Mouse (Mus musculus) mouse embryonic stem cell (cell line): ENCODE data around the gene Gjd3.

ENCODE experiments used
- in situ Hi-C, 2 experiments: fragments of 300-500 bp; cut with MboI; formaldehyde crosslinking; loops; 1 replicate in 1 of 2; 3 replicates in 1 of 2; pipeline ENCODE4 v1.14.3; 2019 to 2020; ENCODE audit warnings: low sequenced_read_pairs in 2 of 2, low pct_unique_long_range_greater_than_20kb in 1 of 2, mixed read lengths in 1 of 2; ENCODE audit not compliant: unreplicated experiment in 1 of 2

Gene Gjd3

DNA sequence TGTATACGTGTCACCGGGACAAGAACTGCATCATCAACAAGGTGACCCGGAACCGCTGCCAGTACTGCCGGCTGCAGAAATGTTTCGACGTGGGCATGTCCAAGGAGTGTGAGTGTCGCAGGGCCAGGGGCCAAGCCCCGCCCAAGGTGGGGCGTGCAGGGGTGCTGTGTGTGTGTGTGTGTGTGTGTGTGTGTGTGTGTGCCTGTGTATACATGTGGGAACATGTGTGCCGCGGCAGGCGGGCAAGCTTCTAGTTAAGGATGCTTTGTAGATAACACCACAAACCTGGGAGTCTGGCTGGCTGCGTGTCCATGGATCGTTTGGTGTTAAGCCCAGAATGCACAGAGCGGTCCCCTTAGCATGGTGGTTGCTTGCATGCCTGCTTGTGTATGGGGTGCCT is 14.7 kb downstream of the Gjd3 start:
- in situ Hi-C loops: no loop called here

DNA sequence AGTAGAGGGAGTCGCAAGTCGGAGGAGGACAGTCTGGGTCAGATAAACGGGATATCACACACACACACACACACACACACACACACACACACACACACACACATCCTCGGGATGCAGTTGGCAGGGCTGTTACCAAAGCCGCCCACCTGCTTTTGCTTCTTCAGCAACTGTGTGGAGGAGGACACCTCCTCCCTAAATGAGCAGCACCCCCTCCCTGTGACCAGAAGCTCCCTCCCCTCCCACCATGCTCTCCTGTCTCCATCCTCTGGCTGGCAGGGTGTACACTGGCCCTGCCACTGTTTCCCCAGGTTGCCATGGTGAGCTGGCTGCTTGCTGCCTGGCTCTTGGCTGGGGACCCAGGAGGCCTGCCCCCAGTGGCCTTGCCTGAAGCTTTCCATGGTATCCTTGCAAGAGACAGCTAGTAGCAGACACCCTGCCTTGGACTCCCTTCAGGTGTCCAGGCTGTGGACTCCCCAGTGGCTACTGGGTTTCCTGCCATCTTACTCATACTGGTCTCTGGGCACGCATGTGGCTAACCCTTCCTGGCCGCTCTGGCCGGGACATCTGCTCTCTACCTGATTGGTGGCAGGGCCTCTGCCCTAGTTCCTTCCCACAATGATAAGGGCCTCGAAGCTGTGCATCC is 16.2 kb downstream of the Gjd3 start:
- in situ Hi-C loops: no loop called here

DNA sequence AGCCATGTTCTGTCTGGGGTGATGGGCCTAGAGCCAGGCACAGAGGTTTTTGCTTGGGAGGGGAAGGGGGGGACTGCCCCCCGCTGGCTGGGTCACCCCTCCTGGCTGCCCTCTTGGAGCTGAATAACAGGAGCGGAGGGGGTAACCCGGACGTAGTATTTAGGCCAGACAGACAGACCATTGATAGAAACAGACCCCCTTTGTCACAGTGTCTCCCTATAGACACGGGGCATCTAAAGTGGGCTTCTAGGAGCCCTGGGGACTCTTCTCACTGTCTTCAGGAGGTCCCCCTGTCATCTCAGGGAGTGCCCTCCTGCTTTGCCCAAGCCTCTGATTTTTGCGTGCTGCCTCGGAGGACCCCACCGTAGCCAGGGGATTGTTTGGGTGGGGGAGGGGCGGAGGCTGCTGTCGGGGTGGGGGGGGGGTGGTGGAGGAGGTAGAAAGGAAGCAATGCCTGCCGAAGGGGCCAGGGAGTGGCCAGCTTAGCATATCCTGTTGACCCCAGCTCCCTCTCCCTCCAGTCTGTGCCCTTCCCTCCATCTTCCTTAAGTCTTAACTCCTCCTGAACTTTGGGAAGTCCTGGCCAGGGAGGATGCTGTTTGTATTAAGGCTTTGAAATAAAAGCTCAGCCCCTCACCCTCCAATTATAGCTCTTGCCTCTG is 17.3 kb downstream of the Gjd3 start:
- in situ Hi-C loops: no loop called here

DNA sequence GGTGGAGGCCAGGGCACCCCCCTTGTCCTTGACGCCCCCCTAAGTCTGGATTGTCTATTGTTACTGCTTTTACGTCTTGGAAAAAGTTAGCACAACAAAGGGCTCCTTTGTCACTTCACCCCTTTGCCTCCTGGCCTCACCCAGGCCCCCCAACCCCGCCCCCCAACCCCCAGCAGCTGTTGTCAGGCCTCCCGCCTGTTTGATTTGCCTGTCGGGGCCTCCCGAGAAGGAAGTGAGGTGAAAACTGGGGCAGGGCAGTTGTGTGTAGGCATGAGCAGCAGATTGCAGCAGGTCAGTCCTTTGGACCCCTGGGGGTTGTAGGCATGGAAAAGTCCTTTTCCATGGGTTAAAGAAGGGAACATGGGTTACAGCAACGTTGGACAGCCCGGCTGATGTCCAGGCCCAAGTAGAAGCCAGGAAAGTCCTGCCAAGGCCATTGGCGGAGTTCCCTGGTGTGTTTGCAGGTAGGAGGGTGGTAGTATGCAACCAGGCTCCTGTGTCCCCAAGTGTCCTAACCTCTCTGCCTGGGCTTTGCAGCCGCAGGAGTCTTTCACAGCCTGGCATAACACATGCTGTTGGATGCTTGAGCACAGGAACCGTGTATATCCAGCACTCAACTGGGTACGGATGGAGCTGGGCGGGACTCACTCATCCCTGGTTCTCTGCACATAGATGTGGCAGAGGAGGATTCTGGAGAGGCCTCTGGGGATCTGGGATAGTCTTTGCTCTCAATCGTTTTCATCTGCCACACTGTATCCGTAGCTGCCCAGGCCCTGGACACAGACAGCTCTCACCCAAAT is 18.0 kb downstream of the Gjd3 start:
- in situ Hi-C loops: no loop called here

DNA sequence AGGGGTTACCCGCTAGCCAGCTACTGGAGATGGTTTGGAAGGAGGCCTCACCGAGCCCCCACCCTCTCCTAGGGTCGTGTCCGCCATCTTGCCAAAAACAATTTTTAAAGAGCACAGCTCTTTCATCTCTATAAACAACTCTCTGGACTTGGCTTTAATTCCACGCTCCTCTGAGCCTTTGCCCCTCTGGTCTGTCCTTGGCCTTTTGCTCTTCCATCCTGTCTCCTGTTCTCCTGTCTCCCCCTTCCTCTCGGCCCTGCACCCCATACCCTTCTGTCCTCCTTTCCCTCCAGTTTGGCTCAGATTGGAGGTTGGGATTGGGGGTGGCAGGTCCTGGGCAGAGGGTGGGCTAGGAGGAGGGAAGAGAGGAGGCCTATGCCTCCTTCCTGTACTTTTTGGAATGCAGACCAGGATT is 18.6 kb downstream of the Gjd3 start:
- in situ Hi-C loops: no loop called here

DNA sequence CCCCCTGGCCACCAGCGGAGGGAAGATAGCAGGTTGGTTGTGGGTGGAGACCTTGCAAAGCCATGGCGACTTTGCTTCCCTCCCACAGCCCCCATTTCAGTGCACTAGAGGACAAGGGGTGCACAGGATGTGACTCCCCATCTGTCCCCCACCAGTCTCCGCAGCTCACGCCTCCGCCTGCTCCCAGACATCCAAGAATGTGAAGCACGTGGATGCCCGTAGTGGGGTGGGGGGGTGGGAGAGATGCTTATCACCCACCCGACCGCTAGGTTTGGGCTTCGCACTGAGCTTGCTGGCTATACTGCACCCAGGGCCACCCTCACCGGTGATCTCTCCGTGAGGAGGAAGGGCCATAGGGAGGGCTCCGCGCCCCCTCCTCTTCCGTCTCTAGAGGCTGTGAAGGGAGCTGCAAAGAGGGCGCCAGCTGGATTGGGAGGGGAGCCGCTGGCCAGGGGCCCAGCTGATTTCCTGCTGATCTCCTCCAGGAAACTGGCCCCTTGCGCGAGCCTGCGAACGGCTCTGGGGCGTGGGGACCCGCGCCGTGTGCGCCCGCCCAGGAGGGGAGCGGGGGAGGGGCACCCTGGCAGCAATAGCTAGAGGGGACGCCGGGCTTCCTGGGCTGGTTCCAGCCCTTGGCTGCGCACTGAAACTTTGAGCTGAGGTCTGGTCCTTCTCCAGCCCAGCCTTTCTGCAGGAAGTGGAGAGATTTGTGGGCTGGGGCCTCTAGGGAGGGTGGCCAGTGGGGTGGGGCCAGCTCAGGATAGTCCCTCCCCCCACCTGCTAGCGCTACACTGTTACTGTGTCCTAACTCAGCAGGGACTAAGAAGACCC is 19.4 kb downstream of the Gjd3 start:
- in situ Hi-C loops: no loop called here

DNA sequence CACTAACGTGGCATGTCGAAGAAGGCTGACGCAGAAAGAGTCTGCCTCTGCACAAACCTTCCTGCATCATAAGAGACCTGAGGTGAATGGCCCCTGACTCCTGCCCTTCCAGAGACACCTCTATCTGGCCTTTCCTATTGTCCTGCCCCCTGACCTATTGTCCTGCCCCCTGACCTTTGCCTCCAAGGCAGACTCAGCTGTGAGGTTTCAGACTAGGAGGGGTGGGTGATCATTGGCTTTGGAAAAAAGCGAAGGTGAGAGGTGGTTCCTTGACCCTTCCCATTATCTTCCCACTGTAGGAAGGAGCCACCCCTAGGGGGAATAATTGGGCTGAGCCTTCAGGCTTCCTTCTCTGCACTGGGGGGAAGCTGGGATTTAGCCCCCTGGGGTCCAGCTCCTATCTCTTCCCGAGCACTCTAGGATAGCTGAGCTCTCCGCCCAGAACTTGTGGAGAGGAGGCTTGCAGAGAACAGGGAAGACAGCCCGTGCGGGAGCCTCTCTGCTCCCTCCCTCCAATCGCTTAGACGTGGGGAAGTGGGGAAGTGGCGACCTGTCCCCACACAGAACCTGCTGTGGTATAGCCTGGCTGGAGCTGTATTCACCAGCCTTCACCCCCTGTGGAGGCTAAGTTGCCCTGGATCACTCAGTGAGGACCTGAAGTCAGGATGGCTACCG is 20.3 kb downstream of the Gjd3 start:
- in situ Hi-C loops: no loop called here

DNA sequence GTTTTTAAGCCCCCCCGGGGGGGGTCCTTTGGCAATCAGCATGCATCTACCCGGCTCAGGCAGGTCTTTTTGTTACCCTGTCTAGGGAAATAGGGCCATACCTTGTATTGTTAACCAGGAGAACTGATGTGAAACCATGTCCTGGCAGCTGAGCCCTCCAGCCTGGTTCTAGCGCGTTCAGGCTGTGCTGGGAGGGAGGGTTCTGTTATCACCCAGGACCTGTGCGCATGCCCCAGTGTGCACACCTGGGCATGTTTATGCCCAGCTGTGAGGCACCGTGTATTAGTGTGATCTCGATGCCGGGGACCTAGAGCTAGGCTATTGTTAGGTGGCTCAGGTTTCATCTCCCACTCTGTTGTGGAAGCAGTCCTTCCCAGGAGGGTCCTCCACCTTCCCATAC is 21.1 kb downstream of the Gjd3 start:
- in situ Hi-C loops: no loop called here

DNA sequence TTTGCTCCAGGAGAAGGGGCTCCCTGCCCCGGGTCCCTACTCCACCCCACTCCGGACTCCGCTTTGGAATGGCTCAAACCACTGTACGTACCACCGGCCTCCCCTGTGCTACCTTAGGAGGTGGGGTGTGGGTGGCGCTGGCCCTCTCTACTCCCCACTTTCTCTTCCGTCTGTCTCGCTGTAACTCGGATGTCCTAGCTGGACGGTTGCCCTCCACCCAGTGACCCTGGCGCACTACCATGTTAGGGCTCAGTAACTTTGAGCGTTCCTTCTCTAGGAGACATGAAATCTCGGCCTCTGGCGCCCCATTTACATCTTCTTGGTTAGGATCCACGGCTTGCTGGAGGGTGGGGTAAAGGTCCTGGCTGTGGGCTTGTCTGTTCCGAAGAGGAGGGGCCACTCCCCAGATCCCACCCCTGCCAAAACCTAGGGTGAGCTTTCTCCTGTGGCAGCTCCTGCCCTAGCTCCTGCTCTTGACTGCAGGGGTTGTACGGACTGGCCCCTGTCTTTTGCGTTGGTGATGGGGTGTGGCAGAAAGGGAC is 21.7 kb downstream of the Gjd3 start:
- in situ Hi-C loops: no loop called here

DNA sequence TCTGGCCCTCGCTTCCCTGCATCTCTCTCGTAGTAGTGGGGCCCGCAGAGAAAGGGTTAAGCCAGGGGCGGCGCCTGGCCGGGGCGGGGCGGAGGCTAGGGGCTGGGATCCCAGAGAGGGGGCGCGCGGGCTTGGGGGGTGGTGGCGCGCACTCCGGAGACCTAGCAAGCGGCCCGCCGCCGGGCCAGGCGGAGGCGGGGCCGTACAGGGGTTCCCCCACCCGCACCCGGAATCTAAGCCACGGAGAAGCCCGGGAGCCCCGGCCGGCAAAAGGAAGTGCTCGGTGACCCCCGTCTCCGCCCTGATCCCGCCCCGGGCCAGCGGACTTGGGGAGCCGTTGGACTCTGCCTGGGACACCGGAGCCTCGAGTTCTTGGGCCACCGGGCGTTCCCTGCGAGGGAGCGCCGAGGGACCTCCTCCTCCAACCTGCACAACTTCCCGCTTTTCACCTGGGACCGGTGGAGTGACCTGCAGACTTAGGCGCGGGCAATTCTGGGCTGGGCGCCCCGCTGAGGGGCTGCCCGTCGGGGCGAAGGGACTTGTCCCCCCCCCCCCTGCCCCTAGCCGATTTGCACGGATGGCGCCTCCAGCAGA is 22.4 kb downstream of the Gjd3 start:
- in situ Hi-C loops: no loop called here

DNA sequence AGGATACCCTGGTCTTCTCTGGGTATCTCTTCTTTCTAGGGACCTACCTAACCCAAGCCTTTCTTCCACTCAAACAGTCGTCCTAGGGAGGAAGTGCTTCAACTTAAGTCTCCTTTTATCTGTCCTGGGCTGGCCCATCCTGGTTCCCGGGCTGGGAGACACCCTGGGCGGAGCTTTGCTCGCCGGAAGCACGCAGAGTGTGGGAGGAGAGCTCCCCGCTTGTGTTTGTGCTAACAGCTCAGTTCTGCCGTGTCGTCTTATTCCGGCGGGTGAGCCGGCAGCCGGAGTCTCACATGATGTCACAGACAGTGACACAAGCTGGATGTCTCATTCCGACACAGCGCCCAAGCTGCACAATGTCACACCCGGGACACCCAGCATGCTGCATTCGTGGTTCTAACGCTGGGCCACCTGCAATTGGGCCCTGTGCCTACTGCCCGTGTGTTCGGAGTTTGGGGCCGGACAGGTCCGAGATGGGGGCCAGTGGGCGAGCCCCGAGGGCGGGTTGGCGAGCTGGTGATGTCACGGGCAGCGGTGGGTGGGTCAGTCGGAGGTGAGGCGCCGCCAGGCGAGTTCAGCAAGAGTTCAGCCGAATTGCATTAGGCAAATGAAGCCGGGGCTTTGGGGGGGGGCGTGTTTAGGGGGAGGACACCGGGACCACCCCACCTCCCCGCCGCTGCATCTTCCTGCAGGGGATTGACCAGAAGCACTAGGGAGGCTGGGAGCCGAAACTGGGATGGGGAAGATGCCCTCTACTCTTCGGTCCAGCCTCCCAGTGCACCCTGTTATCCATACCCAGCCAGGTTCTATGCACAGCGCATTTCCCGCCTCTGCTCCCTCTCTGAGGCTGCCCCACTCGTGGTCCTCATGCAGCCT is 23.1 kb downstream of the Gjd3 start:
- in situ Hi-C loops: no loop called here

DNA sequence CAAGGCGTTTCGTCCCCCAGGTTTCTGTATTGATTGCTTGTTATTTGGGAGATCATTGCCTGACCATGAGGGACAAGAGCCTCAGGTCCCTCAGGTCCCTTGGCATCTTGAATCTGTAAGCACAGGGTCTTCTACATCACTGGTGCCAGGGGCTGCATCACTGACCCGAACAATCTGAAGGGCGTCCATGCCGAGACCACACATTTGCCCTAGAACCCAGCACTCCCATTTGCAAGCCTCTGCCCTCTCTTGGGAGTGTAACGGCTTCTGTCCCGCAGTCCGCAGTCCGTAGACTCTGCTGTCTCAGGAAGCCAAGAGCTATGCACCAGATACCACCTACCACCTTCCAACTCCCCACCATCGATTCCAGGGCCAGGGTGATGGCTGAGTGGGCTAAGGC is 26.5 kb downstream of the Gjd3 start:
- in situ Hi-C loops: no loop called here

DNA sequence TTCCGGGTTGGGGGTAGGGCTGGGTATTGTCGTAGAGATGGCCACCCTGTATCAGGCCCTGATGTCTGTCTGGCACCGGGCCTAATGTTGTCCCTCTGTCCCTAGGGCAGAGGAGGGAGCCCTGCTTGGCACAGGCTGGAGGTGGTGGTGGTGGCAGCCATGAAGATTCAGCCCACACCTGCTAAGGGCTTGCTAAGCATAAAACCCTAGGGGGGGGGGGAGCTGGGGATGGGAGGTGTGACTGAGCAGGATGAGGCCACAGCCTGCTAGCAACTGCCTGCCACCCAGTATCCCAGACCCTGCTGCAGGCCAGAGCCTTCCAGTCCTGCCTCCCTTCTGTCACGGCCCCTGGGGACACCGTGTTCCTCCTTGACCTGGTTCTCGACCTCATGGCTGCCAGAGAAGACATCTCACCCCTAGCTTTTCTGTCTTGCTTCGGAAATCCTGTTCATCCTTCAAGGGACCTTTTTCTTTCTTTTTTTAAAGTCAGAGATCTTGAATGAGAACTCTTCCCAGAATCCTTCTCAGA is 27.0 kb downstream of the Gjd3 start:
- in situ Hi-C loops: no loop called here

DNA sequence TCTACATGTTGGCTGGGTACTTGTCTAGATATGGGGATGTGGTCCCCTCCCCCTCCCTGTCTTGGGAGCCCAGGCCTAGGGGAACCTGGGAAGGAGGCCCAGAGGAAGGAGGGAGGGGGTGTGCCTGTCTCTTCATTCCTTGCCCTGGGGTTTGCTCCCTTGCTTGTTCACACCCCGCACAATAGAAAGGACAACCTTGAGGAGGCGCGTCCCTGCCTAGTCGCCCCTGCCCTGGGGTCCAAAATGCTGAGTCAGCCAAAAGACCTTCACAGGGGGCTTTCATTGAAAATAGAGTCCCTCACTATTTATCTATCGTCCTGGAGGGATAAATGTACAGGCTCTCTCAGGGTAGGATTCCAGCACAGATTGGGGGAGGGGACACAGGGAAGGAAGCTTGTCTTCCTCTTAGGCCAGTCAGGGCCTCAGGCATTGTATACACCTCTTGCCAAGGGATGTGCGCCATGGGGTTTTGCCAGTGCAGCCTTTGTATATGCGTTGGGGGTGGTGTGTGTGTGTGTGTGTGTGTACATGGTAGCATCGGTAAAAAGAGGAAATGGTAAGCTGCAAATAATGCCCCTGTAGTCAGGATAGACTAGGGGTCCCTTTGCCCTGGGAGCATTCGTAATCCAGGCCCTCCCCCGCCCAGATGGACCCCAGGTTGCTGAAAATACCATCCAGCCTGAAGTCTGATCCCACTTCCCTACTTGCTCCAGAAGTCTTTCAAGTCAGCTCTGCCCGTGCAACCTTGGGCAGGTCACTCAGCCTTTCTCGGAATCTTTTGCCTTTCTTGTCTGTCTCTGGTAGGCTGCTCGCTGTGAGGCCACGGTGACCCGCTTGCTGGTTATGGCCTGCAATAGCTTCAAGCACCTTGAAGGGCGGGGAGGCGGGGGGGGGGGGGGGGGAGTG is 27.8 kb downstream of the Gjd3 start:
- in situ Hi-C loops: no loop called here

DNA sequence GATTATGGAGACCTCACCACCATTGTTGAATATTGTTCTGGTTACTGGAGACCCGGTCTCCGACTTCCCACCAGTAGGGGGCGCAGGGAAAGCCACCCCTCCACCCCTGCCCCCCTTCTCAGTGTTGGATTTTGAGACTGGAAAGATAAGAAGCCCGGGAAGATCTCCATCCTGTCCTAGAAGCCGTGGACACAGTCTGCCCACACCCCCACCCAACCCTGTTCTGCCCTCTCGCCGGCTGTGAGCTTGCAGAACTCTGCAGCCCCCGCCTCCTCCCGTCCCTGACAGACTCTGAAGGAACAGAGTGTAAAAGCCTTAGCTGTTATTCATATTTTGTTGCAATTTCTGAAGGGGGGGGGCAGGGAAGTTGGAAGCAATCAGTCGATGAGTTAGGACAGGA is 28.4 kb downstream of the Gjd3 start:
- in situ Hi-C loops: no loop called here

DNA sequence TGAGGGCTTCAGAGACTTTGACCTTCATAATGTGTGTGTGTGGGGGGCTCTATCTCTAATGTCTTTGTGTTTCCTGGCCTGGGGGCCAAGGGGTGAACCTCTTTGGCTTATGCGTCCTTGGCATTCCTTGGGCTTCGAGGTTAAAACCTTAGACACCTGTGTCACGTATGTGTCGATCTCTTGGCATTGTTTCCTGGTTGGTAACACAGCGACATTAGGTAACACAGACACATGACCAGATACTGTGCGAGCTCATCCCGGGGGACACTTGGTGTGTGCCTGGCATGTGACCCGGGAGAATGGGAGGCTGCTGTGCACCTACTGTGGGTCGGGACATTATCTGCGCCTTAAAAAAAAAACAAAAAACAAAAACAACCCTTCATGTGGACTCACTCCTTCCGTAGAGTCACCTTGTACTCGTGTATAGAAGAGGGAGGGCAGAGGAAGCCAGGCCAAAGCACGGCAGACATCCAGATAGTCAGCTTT is 28.9 kb downstream of the Gjd3 start:
- in situ Hi-C loops: no loop called here
